Comparison of ENCODE assay signal across 21 mouse cellular contexts in genomic region chr6:99656088-99656487, GRCm38 (mm10). TPM values are rescaled to one million over a fixed set of nuclear protein-coding genes. Genes with fewer than 3 reads are reported as not detected.
DNase-seq lines count a peak whose midpoint lies in the region; ATAC-seq and TF ChIP-seq lines count a peak whose summit lies in the region.
"Had no signal": no experiment of that assay in that cellular context is flagged by ENCODE, and none has a peak within 500 bp of the region (broad histone marks: within the 10 kb centered on the region; RNA-seq: fewer than 3 reads in every experiment).

No protein-coding gene starts in this region.

- peak overlapping the region; percentile 56 for H3K4me3 ChIP-seq in thymus, adult 2 months (ENCODE audit: control insufficient read depth, insufficient read depth, low read length)
- H3K4me3 ChIP-seq in liver, embryonic 13.5 days (replicated peaks), result no peak overlapping the region
- H3K4me3 ChIP-seq in megakaryocyte, embryonic 14.5 days (replicated peaks), result peak overlapping the region; percentile 90
- H3K4me3 ChIP-seq: embryonic facial prominence, embryonic 10.5 days; heart, adult 2 months; heart, embryonic 15.5 days; hindbrain, embryonic 12.5 days had no signal

- no peaks in the 10 kb centered on the region for H3K9me3 ChIP-seq in liver, embryonic 13.5 days (replicated peaks)
- no peaks in the 10 kb centered on the region for H3K9me3 ChIP-seq in megakaryocyte, embryonic 14.5 days
- H3K9me3 ChIP-seq: embryonic facial prominence, embryonic 10.5 days; heart, embryonic 15.5 days; hindbrain, embryonic 12.5 days had no signal

- TF ChIP-seq POLR2A in thymus, adult 2 months (IDR thresholded peaks at IDR 0.05; ENCODE audit: control insufficient read depth, extremely low read depth, insufficient read depth, low read length, poor library complexity), result no peak

- no peak for ATAC-seq in liver, embryonic 13.5 days (ENCODE audit: low read depth)
- no peak for ATAC-seq in cerebellum, adult (ENCODE audit: insufficient number of reproducible peaks, low FRiP score, low TSS enrichment)
- ATAC-seq: forebrain, embryonic 14.5 days; hindbrain, embryonic 16.5 days; Patski had no signal

- DNase-seq in heart, adult 18-20 months, result peak; percentile 24 to 25
- DNase-seq in heart, postnatal 10 days, result no peak
- no peak for DNase-seq in thymus, adult 2 months
- no peak for DNase-seq in thymus, postnatal 10 days (ENCODE audit: low spot score in 2 of 2)
- DNase-seq in liver, embryonic 13.5 days, result no peak
- no peak for DNase-seq in right cerebral cortex, postnatal 25 days
- DNase-seq: adrenal gland, postnatal 36 days; cerebellum, adult 2 months; cerebellum, postnatal 10 days; heart, adult 2 months; heart, postnatal 36 days had no signal

- H3K36me3 ChIP-seq in thymus, adult 2 months (ENCODE audit: control insufficient read depth, insufficient read depth, low read length), result no peaks in the 10 kb centered on the region
- H3K36me3 ChIP-seq in liver, embryonic 13.5 days, result no peaks in the 10 kb centered on the region
- no peaks in the 10 kb centered on the region for H3K36me3 ChIP-seq in megakaryocyte, embryonic 14.5 days (replicated peaks; ENCODE audit: low read length)
- H3K36me3 ChIP-seq: embryonic facial prominence, embryonic 10.5 days; heart, embryonic 15.5 days; hindbrain, embryonic 12.5 days had no signal

- intact Hi-C loops in heart, postnatal 10 days (cut with DNase I), result no loop called here

- H3K27me3 ChIP-seq in thymus, adult 2 months (ENCODE audit: control insufficient read depth, insufficient read depth, low read length), result no peaks in the 10 kb centered on the region
- H3K27me3 ChIP-seq in liver, embryonic 13.5 days, result no peaks in the 10 kb centered on the region
- peaks cover 2% of the 10 kb centered on the region for H3K27me3 ChIP-seq in megakaryocyte, embryonic 14.5 days (replicated peaks)
- H3K27me3 ChIP-seq: heart, embryonic 15.5 days; hindbrain, embryonic 12.5 days; Patski had no signal

- H3K4me1 ChIP-seq in thymus, adult 2 months (replicated peaks; ENCODE audit: control insufficient read depth, insufficient read depth, low read length), result peaks cover 51% of the 10 kb centered on the region
- H3K4me1 ChIP-seq in liver, embryonic 13.5 days (replicated peaks), result no peaks in the 10 kb centered on the region
- H3K4me1 ChIP-seq in megakaryocyte, embryonic 14.5 days, result peaks cover 58% of the 10 kb centered on the region

- H3K4me2 ChIP-seq in liver, embryonic 13.5 days, result 0 out of 2 replicates have a peak overlapping the region, but pooled peaks have one; percentile 23
- H3K4me2 ChIP-seq: heart, embryonic 15.5 days; hindbrain, embryonic 12.5 days had no signal

- peak overlapping the region; percentile 90 for H3K27ac ChIP-seq in thymus, adult 2 months (ENCODE audit: control insufficient read depth, insufficient read depth, low read length)
- H3K27ac ChIP-seq in liver, embryonic 13.5 days, result no peak overlapping the region
- H3K27ac ChIP-seq: embryonic facial prominence, embryonic 10.5 days; heart, adult 2 months; heart, embryonic 15.5 days; hindbrain, embryonic 12.5 days had no signal

- H3K9ac ChIP-seq in liver, embryonic 13.5 days, result no peak overlapping the region
- H3K9ac ChIP-seq: heart, embryonic 15.5 days; hindbrain, embryonic 12.5 days had no signal

- 92% methylated on average over 2 of the region's 2 CpGs for WGBS in thymus, adult 2 months
- 65% methylated on average over 2 of the region's 2 CpGs for WGBS in liver, embryonic 13.5 days (ENCODE audit: insufficient replicate concordance)

- no peak for TF ChIP-seq CTCF in thymus, adult 2 months (IDR thresholded peaks at IDR 0.05; ENCODE audit: borderline replicate concordance, control insufficient read depth, extremely low read depth, insufficient read depth, low read length, poor library complexity)

RNA-seq across cellular contexts. Expression of gene Eif4e3, which starts 10.5 kb away (rescaled TPM):
- 10 to 100 TPM; 44.5 to 45.6 TPM for total RNA-seq in heart, adult 18-20 months (2021)
- total RNA-seq in heart, postnatal 10 days (2021), result 10 to 100 TPM; 25.7 to 28.6 TPM
- polyA plus RNA-seq in thymus, adult 2 months (2012; rRNA removed), result 30.4 and 34.4 TPM in 2 replicates
- 1.9 TPM in 2 replicates for polyA plus RNA-seq in liver, embryonic 13.5 days (2015; fragmentation: Nextera tagmentation; extraction: Ambion mirVana)
- 1.00 TPM in 1 of 2 replicates, not detected in the other for polyA plus RNA-seq in megakaryocyte, embryonic 14.5 days (2012; ENCODE audit: insufficient read depth, low replicate concordance)

RNA-seq across cellular contexts. Expression of gene Gm20696, which starts 10.5 kb away (rescaled TPM):
- total RNA-seq in heart, adult 18-20 months (2021), result 1 to 10 TPM in 1 of 2 experiments, under 1 TPM in 1; 0.94 to 2.2 TPM
- total RNA-seq in heart, postnatal 10 days (2021), result 1 to 10 TPM; 2.4 to 2.5 TPM
- 2.7 and 3.3 TPM in 2 replicates for polyA plus RNA-seq in thymus, adult 2 months (2012; rRNA removed)
- 0.42 and 0.58 TPM in 2 replicates for polyA plus RNA-seq in liver, embryonic 13.5 days (2015; fragmentation: Nextera tagmentation; extraction: Ambion mirVana)
- polyA plus RNA-seq in megakaryocyte, embryonic 14.5 days (2012; ENCODE audit: insufficient read depth, low replicate concordance), result not detected in 2 replicates

RNA-seq across cellular contexts. Expression of gene Gpr27, which starts 36.4 kb away (rescaled TPM):
- total RNA-seq in heart, adult 18-20 months (2021), result 1 to 10 TPM; 9.2 to 10.0 TPM
- 1 to 10 TPM; 3.1 to 4.7 TPM for total RNA-seq in heart, postnatal 10 days (2021)
- 2.1 and 2.6 TPM in 2 replicates for polyA plus RNA-seq in thymus, adult 2 months (2012; rRNA removed)
- 0.05 and 0.13 TPM in 2 replicates for polyA plus RNA-seq in liver, embryonic 13.5 days (2015; fragmentation: Nextera tagmentation; extraction: Ambion mirVana)
- polyA plus RNA-seq in megakaryocyte, embryonic 14.5 days (2012; ENCODE audit: insufficient read depth, low replicate concordance), result 0.15 TPM in 1 of 2 replicates, not detected in the other
- polyA plus RNA-seq: activated CD4-positive, CD25-positive, alpha-beta regulatory T cell, adult 4 months; C2C12 had no signal

Comparison
In these comparisons a context has a peak if more than half of its experiments do, and no peak if none do; other contexts are left out.
1. DNase-seq: peak in heart, adult 18-20 months (2 of 2); none in heart, postnatal 10 days (0 of 2), thymus, adult 2 months (single experiment), thymus, postnatal 10 days (0 of 2), liver, embryonic 13.5 days (single experiment) and right cerebral cortex, postnatal 25 days (single experiment).
2. RNA of gene Eif4e3, which starts 10.5 kb away (polyA plus RNA-seq): 30.4 to 34.4 TPM in thymus, adult 2 months; 1.9 TPM in liver, embryonic 13.5 days and 1.00 TPM in megakaryocyte, embryonic 14.5 days; every median in the first group is over 10 times any median in the second.